Mouse (Mus musculus): ENCODE data around the gene Lcorl.
"Not testable (repeated sequence)": the region's sequence is repeated elsewhere in the genome, so short reads cannot be mapped to it uniquely, and the experiment has no call there.

The Lcorl gene

GRCm38 (mm10) chr5:45677639-45678038 is 179.8 kb downstream of the Lcorl start:
- Histone ChIP-seq H3K27me3 (ENCODE audit: control insufficient read depth, insufficient read depth, low read length, poor library complexity, severe bottlenecking) (no peaks in the 10 kb centered on the region), H3K36me3 (ENCODE audit: control insufficient read depth, insufficient read depth, low read length, poor library complexity, severe bottlenecking) (no peaks in the 10 kb centered on the region)
- DNase-seq (ENCODE audit: low read depth, low spot score) = peak; percentile 15

- peak; percentile 2 for DNase-seq (ENCODE audit: low read depth, low spot score)
- no peaks in the 10 kb centered on the region for H3K36me3 ChIP-seq (ENCODE audit: control insufficient read depth, insufficient read depth, low read length, poor library complexity, severe bottlenecking)
Observed at GRCm38 (mm10) chr5:45675032-45675431, 182.4 kb downstream of the Lcorl start.

GRCm38 (mm10) chr5:45670894-45671494 is 186.4 kb downstream of the Lcorl start:
- H3K27me3 ChIP-seq (ENCODE audit: control insufficient read depth, insufficient read depth, low read length, poor library complexity, severe bottlenecking) = no peaks in the 10 kb centered on the region
- DNase-seq (ENCODE audit: low read depth, low spot score) = no peak
- no peaks in the 10 kb centered on the region for H3K36me3 ChIP-seq (ENCODE audit: control insufficient read depth, insufficient read depth, low read length, poor library complexity, severe bottlenecking)

More at GRCm38 (mm10) chr5:45675032-45675431, 182.4 kb downstream of the Lcorl start:
- no peaks in the 10 kb centered on the region for H3K27me3 ChIP-seq (ENCODE audit: control insufficient read depth, insufficient read depth, low read length, poor library complexity, severe bottlenecking)

GRCm38 (mm10) chr5:45670280-45670670 is 187.1 kb downstream of the Lcorl start:
- Histone ChIP-seq H3K36me3 (ENCODE audit: control insufficient read depth, insufficient read depth, low read length, poor library complexity, severe bottlenecking) (no peaks in the 10 kb centered on the region), H3K27me3 (ENCODE audit: control insufficient read depth, insufficient read depth, low read length, poor library complexity, severe bottlenecking) (no peaks in the 10 kb centered on the region)
- DNase-seq (ENCODE audit: low read depth, low spot score) = no peak

GRCm38 (mm10) chr5:45669598-45670279 is 187.7 kb downstream of the Lcorl start, which contains the start of gene Ncapg:
Gene Ncapg (plus strand): TSS chr5:45669919.
- peak; percentile 98 for DNase-seq (ENCODE audit: low read depth, low spot score)
- no peaks in the 10 kb centered on the region for H3K27me3 ChIP-seq (ENCODE audit: control insufficient read depth, insufficient read depth, low read length, poor library complexity, severe bottlenecking)
- no peaks in the 10 kb centered on the region for H3K36me3 ChIP-seq (ENCODE audit: control insufficient read depth, insufficient read depth, low read length, poor library complexity, severe bottlenecking)

- Histone ChIP-seq H3K27me3 (ENCODE audit: control insufficient read depth, insufficient read depth, low read length, poor library complexity, severe bottlenecking) (no peaks in the 10 kb centered on the region), H3K36me3 (ENCODE audit: control insufficient read depth, insufficient read depth, low read length, poor library complexity, severe bottlenecking) (no peaks in the 10 kb centered on the region)
- no peak for DNase-seq (ENCODE audit: low read depth, low spot score)
Observed at GRCm38 (mm10) chr5:45669234-45669597, 188.2 kb downstream of the Lcorl start.

GRCm38 (mm10) chr5:45668831-45669230 is 188.6 kb downstream of the Lcorl start:
- peak; percentile 42 for DNase-seq (ENCODE audit: low read depth, low spot score)
- H3K27me3 ChIP-seq (ENCODE audit: control insufficient read depth, insufficient read depth, low read length, poor library complexity, severe bottlenecking) = no peaks in the 10 kb centered on the region
- no peaks in the 10 kb centered on the region for H3K36me3 ChIP-seq (ENCODE audit: control insufficient read depth, insufficient read depth, low read length, poor library complexity, severe bottlenecking)

- Histone ChIP-seq H3K27me3 (ENCODE audit: control insufficient read depth, insufficient read depth, low read length, poor library complexity, severe bottlenecking) (no peaks in the 10 kb centered on the region), H3K36me3 (ENCODE audit: control insufficient read depth, insufficient read depth, low read length, poor library complexity, severe bottlenecking) (no peaks in the 10 kb centered on the region)
- peak; percentile 59 for DNase-seq (ENCODE audit: low read depth, low spot score)
Observed at GRCm38 (mm10) chr5:45668324-45668723, 189.1 kb downstream of the Lcorl start.

GRCm38 (mm10) chr5:45658406-45658805 is 199.0 kb downstream of the Lcorl start:
- H3K27me3 ChIP-seq (ENCODE audit: control insufficient read depth, insufficient read depth, low read length, poor library complexity, severe bottlenecking); H3K36me3 ChIP-seq (ENCODE audit: control insufficient read depth, insufficient read depth, low read length, poor library complexity, severe bottlenecking); DNase-seq (ENCODE audit: low read depth, low spot score): not testable (repeated sequence)

- Histone ChIP-seq H3K27me3 (ENCODE audit: control insufficient read depth, insufficient read depth, low read length, poor library complexity, severe bottlenecking) (no peaks in the 10 kb centered on the region), H3K36me3 (ENCODE audit: control insufficient read depth, insufficient read depth, low read length, poor library complexity, severe bottlenecking) (no peaks in the 10 kb centered on the region)
- DNase-seq (ENCODE audit: low read depth, low spot score) = no peak
Observed at GRCm38 (mm10) chr5:45651026-45651703, 206.2 kb downstream of the Lcorl start.
